Mouse (Mus musculus) 3T3-L1 (cell line): ENCODE data around the gene Ngfr.

Experiments used
- DNase-seq: peaks from one replicate; pipeline ENCODE4 v3.0.0-alpha.2; 2015; ENCODE audit warnings: low read depth, low spot score

Gene Ngfr

GRCm38 (mm10) chr11:95595438-95596149 lies 8.1 kb upstream of the Ngfr start:
- no peak for DNase-seq

GRCm38 (mm10) chr11:95594686-95595212 lies 7.2 kb upstream of the Ngfr start:
- DNase-seq = no peak

GRCm38 (mm10) chr11:95593501-95593900 lies 6.0 kb upstream of the Ngfr start:
- DNase-seq = no peak

GRCm38 (mm10) chr11:95592691-95593090 lies 5.2 kb upstream of the Ngfr start:
- no peak for DNase-seq

- no peak for DNase-seq
These were observed 1.7 kb upstream of the Ngfr start for GRCm38 (mm10) chr11:95589195-95589594.

DNA sequence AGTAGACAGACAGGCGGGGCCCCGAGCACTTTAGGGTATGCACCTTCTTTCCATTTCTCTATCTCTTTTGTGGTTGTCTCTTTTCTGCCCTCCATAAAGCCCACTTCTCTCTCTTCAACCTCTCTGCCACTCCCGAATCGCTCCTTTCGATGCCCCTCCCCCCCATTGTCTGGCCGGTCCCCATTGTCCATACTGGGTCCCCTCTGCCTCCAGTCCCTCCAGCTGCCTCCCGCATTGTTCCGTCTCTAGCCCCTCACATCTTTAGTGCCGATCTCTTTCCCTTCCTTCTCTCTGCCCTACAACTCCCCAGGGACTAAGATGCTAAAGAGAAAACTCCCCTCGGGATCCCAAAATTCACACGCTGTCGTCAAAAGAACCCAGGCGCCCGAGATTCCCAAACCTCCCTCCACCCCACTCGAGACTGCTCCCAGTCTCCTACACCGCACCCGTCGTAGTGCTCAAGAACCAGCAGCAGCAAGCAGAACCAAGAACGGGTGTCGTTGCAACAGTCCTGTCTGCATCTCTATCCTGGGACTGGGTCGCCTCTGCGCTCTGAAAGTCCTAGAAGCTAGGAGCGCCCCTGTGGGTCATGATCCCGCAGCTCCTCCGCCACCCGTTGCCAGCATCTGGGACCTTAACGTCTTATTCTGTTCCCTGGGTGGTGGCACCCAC lies 648 bp downstream of the Ngfr start:
- no peak for DNase-seq

GRCm38 (mm10) chr11:95586184-95586583 lies 1.4 kb downstream of the Ngfr start:
- DNase-seq = no peak

- no peak for DNase-seq
These were observed 1.9 kb downstream of the Ngfr start for GRCm38 (mm10) chr11:95585684-95586083.

GRCm38 (mm10) chr11:95585281-95585680 lies 2.3 kb downstream of the Ngfr start:
- no peak for DNase-seq

GRCm38 (mm10) chr11:95584651-95585050 lies 2.9 kb downstream of the Ngfr start:
- DNase-seq = no peak

- DNase-seq = no peak
These were observed 4.1 kb downstream of the Ngfr start for GRCm38 (mm10) chr11:95583396-95583795.

- DNase-seq = no peak
These were observed 5.3 kb downstream of the Ngfr start for GRCm38 (mm10) chr11:95582193-95582592.

GRCm38 (mm10) chr11:95579455-95579854 lies 8.1 kb downstream of the Ngfr start:
- no peak for DNase-seq

DNA sequence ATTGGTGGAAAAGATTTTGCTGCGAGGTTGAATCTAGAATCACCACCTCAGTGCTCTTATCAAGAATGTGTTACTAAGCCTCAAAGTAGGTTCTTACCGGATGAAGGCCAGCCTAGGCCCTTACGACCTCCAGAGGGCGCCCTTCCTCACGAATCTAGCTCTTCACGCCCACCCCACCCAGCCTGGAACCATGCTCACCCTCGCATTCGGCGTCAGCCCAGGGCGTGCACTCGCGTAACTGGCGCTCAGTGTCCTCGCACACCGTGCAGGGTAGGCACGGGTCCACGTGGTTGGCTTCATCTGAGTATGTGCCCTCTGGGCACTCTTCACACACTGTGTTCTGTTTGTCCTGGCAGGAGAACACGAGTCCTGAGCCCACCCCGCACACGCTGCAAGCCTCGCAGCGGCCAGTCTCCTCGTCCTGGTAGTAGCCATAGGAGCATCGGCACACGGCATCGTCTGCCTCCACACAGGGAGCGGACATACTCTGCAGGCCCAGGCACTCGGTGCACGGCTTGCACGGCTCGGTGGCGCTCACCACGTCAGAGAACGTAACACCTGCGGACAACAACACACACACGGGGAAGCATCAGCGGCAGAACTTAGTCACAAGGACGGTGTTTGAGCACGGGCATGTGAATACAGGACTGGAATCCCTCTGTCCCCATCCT lies 9.6 kb downstream of the Ngfr start:
- DNase-seq = no peak

DNA sequence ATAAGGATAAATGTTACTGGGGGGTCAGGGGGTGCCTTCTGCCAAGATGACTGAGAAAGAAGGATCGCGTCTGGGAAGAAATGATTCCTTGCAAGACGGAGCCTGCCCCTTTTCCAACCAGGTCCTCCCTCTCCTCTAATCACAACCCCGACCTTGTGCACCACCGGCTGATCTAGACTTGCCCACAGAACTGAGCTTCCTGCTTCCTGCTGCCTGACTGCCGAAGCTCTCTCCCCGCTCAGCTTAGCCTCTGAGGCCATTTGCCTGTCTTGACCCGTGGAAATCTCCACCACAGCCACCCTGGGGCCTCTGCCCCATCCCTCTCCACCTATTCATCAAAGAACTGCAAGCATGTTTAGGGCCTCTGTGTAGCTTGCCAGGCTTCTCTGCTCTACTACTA lies 11.2 kb downstream of the Ngfr start:
- DNase-seq = no peak

DNA sequence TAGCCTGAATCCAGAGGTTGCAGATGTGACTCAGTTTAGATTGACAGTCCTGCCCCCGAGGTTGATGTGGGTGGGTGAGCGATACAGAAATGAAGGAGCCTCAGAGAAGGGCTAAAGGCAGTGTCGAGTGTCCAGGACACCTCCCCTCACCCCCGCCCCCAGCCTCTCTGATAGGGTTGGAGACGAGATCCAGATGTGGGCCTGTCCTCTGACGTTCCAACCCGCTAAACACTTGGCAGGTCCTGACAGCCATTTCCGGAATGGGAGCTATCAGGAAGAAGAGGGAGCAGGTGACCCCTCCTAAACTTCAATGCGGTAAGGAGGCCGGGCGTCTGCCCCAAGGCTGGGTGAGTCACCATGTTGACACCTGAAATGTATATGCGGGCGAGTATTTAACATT lies 11.7 kb downstream of the Ngfr start:
- peak; percentile 79 for DNase-seq

GRCm38 (mm10) chr11:95574786-95575334 lies 12.7 kb downstream of the Ngfr start:
- no peak for DNase-seq

- DNase-seq = no peak
These were observed 15.3 kb downstream of the Ngfr start for GRCm38 (mm10) chr11:95572227-95572626.

DNA sequence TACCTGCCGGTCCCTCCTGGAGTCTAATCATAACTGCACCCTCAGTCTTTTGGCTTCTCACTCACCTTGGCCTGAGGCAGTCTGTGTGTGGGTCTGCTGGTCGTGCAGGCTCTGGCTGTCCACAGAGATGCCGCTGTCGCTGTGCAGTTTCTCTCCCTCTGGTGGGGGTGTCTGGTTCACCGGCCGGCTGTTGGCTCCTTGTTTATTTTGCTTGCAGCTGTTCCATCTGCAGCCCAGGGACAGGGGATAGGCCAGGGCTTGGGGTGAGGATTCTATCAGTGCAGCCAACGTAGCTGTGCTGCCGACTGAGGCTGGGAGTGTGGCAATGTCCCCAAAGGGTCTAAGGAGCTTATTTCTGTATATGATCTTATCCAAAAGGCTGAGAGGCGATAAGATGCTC lies 15.8 kb downstream of the Ngfr start:
- DNase-seq = no peak

- DNase-seq = no peak
These were observed 16.5 kb downstream of the Ngfr start for GRCm38 (mm10) chr11:95570827-95571619.

GRCm38 (mm10) chr11:95569908-95570307 lies 17.6 kb downstream of the Ngfr start:
- DNase-seq = peak; percentile 34
